Mouse (Mus musculus) frontal cortex, adult 2 months (tissue): ENCODE measurements around the gene Yap1. TPM values are rescaled to one million over a fixed set of nuclear protein-coding genes. Genes with fewer than 3 reads are reported as not detected.

Experiments
- DNase-seq, 2 experiments: peaks; one replicate each; pipeline ENCODE4 v3.0.0; 2022; ENCODE audit warnings: low spot score in 1 of 2; ENCODE audit errors: extremely low spot score in 1 of 2
- polyA plus RNA-seq: library from polyadenylated mRNA; depleted of rRNA; stranded (reverse); fragments of >200 nt; gene quantifications from 2 replicates; pipeline ENCODE4 v1.2.3, GENCODE M21; 2012

Gene Yap1
- polyA plus RNA-seq, 1 experiment: 18.8 TPM

GRCm38 (mm10) chr9:7978502-7978901 lies 25.9 kb downstream of the Yap1 start:
- DNase-seq: no peak

GRCm38 (mm10) chr9:7977587-7977986 lies 26.8 kb downstream of the Yap1 start:
- no peak for DNase-seq

GRCm38 (mm10) chr9:7971993-7972392 lies 32.4 kb downstream of the Yap1 start:
- DNase-seq: no peak

GRCm38 (mm10) chr9:7967980-7968379 lies 36.4 kb downstream of the Yap1 start:
- no peak for DNase-seq

- DNase-seq: no peak
Observed at GRCm38 (mm10) chr9:7965590-7965989, 38.8 kb downstream of the Yap1 start.

- DNase-seq: no peak
Observed at GRCm38 (mm10) chr9:7963867-7964266, 40.5 kb downstream of the Yap1 start.

GRCm38 (mm10) chr9:7962915-7963314 lies 41.5 kb downstream of the Yap1 start:
- no peak for DNase-seq

- peak in 1 of 2 experiments; percentile 38 for DNase-seq
Observed at GRCm38 (mm10) chr9:7961366-7962160, 42.8 kb downstream of the Yap1 start.

GRCm38 (mm10) chr9:7960382-7960781 lies 44.0 kb downstream of the Yap1 start:
- peak; percentile 36 to 66 for DNase-seq

GRCm38 (mm10) chr9:7959301-7959700 lies 45.1 kb downstream of the Yap1 start:
- no peak for DNase-seq

- no peak for DNase-seq
Observed at GRCm38 (mm10) chr9:7958025-7958593, 46.3 kb downstream of the Yap1 start.

- DNase-seq: no peak
Observed at GRCm38 (mm10) chr9:7957407-7957806, 47.0 kb downstream of the Yap1 start.

- no peak for DNase-seq
Observed at GRCm38 (mm10) chr9:7956400-7956799, 48.0 kb downstream of the Yap1 start.

- no peak for DNase-seq
Observed at GRCm38 (mm10) chr9:7952886-7953285, 51.5 kb downstream of the Yap1 start.

- peak; percentile 72 to 73 for DNase-seq
Observed at GRCm38 (mm10) chr9:7950211-7950644, 54.2 kb downstream of the Yap1 start.

- no peak for DNase-seq
Observed at GRCm38 (mm10) chr9:7947946-7948345, 56.5 kb downstream of the Yap1 start.

- no peak for DNase-seq
Observed at GRCm38 (mm10) chr9:7943796-7944462, 60.5 kb downstream of the Yap1 start.

GRCm38 (mm10) chr9:7942701-7943100 lies 61.7 kb downstream of the Yap1 start:
- no peak for DNase-seq

- no peak for DNase-seq
Observed at GRCm38 (mm10) chr9:7940075-7940474, 64.3 kb downstream of the Yap1 start.

- DNase-seq: peak in 1 of 2 experiments; percentile 38
Observed at GRCm38 (mm10) chr9:7934419-7934818, 70.0 kb downstream of the Yap1 start.

- DNase-seq: no peak
Observed at GRCm38 (mm10) chr9:7929552-7929951, 74.8 kb downstream of the Yap1 start.

GRCm38 (mm10) chr9:7928866-7929265 lies 75.5 kb downstream of the Yap1 start:
- no peak for DNase-seq
